Mouse (Mus musculus) myocyte (in vitro differentiated cells): ENCODE results near the gene Ms4a15.

Experiments
- E2F4 ChIP-seq: IDR thresholded peaks from one replicate; pipeline ENCODE4 v1.6.1; 2011; ENCODE audit warnings: mild to moderate bottlenecking, control low read depth, moderate library complexity; ENCODE audit not compliant: insufficient read depth
- POLR2AphosphoS2 ChIP-seq: IDR thresholded peaks from one replicate; pipeline ENCODE4 v1.6.1; 2011; ENCODE audit warnings: low read depth, control low read depth; ENCODE audit not compliant: insufficient read length
- TCF12 ChIP-seq: IDR thresholded peaks from one replicate; pipeline ENCODE4 v1.6.1; 2011; ENCODE audit warnings: mild to moderate bottlenecking, control low read depth; ENCODE audit not compliant: poor library complexity, insufficient read depth, severe bottlenecking

- TF ChIP-seq TCF12 (no peak), POLR2AphosphoS2 (no peak), E2F4 (no peak)
Observed at GRCm38 (mm10) chr19:10949558-10949957, 43.5 kb downstream of the Ms4a15 start.
